Mouse (Mus musculus) splenic B cell, adult 2 months (primary cell): ENCODE data around the gene Antxr1.

ENCODE experiments used
- DNase-seq: peaks from one replicate; pipeline ENCODE4 v3.0.0-alpha.2; 2011; ENCODE audit warnings: low read depth, low spot score
- H3K27me3 ChIP-seq: 2 replicates; pipeline ENCODE4 v1.6.1; 2012; ENCODE audit warnings: mild to moderate bottlenecking, low read length, moderate library complexity, mixed read lengths; ENCODE audit not compliant: control insufficient read depth, poor library complexity, insufficient read depth, severe bottlenecking
- H3K36me3 ChIP-seq: 2 replicates; pipeline ENCODE4 v1.6.1; 2012; ENCODE audit warnings: mild to moderate bottlenecking, low read length, moderate library complexity, mixed read lengths; ENCODE audit not compliant: control insufficient read depth, poor library complexity, insufficient read depth, severe bottlenecking

Gene Antxr1

DNA sequence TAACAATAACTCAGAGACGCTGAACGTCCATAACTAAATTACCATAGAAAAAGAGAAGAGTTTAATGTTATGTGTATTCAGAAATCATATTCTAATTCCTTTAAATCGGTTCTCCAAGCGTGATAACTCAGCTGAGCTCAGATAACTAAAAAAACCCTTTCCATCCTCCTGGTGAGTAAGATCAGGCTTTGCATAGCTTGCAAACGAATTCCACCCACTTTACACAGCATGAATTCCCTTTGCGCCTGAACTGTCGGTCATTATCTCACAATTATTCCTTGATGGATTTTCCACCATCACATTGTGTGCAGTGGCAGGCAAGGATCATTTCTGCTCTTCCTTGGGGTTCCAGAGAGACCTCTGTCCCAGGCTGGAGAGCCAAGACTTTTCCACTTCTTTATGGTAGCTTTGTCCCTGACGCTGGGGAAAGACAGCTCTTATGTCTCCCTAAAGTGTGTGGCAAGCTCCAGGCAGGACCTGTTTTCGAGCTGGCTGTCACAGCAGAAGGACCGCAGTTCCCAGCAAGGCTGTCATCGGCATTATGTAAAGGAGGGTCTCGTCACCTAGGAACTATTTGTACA lies 201.6 kb downstream of the Antxr1 start:
- DNase-seq, result no peak
- H3K27me3 ChIP-seq, result no peaks in the 10 kb centered on the region
- H3K36me3 ChIP-seq, result no peaks in the 10 kb centered on the region

DNA sequence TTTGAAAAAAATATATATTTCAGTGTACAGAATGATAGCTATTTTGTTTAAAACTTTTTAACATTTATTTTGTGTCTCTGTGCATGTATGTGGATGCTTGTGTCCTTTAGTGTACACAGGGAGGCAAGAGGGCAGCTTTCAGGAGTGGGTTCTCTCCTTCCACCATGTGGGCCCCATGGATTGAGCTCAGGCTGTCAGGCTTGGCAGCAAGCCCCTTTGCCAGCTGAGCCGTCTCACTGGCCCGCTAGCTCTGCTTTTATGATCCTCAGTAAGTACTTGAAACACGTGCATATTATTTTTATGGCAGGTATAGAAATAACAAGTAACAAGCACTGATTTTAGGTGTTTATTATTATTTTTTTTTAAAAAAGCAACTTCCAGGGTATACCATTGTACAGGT lies 202.1 kb downstream of the Antxr1 start:
- no peaks in the 10 kb centered on the region for H3K27me3 ChIP-seq
- no peaks in the 10 kb centered on the region for H3K36me3 ChIP-seq
- no peak for DNase-seq

- DNase-seq, result no peak
Measured at GRCm38 (mm10) chr6:87131078-87131477, 204.5 kb downstream of the Antxr1 start.

GRCm38 (mm10) chr6:87130628-87131027 lies 205.0 kb downstream of the Antxr1 start:
- peak; percentile 45 for DNase-seq
- H3K36me3 ChIP-seq, result no peaks in the 10 kb centered on the region
- H3K27me3 ChIP-seq, result no peaks in the 10 kb centered on the region

More at GRCm38 (mm10) chr6:87131078-87131477, 204.5 kb downstream of the Antxr1 start:
- H3K36me3 ChIP-seq, result no peaks in the 10 kb centered on the region
- no peaks in the 10 kb centered on the region for H3K27me3 ChIP-seq

- DNase-seq, result no peak
- no peaks in the 10 kb centered on the region for H3K36me3 ChIP-seq
Measured at GRCm38 (mm10) chr6:87129861-87130260, 205.8 kb downstream of the Antxr1 start.

GRCm38 (mm10) chr6:87127049-87127753 lies 208.4 kb downstream of the Antxr1 start:
- H3K36me3 ChIP-seq, result no peaks in the 10 kb centered on the region
- peak; percentile 68 for DNase-seq
- no peaks in the 10 kb centered on the region for H3K27me3 ChIP-seq

More at GRCm38 (mm10) chr6:87129861-87130260, 205.8 kb downstream of the Antxr1 start:
- no peaks in the 10 kb centered on the region for H3K27me3 ChIP-seq

- no peak for DNase-seq
- no peaks in the 10 kb centered on the region for H3K36me3 ChIP-seq
- H3K27me3 ChIP-seq, result no peaks in the 10 kb centered on the region
Measured at GRCm38 (mm10) chr6:87123973-87124372, 211.6 kb downstream of the Antxr1 start.

DNA sequence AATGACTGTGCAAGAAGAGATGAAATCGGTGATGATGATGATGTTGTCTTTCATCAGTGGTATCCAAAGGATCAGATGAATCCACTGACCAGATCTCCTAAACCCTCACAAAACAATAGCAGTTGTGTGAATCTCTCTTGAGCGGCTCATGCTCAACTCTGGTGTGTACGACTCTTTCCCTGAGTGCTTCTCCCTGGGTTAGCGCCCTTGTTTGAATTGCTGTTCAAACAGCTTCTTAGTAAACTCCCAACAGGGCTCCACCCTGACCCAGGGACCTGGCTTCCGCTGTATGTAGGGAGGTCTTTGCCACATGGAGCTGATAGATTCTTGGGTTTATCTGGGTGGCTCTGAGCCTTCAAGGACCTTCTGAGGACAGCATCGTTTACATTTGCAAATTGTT lies 212.2 kb downstream of the Antxr1 start:
- no peaks in the 10 kb centered on the region for H3K27me3 ChIP-seq
- H3K36me3 ChIP-seq, result no peaks in the 10 kb centered on the region
- DNase-seq, result no peak

- DNase-seq, result no peak
- Histone ChIP-seq H3K27me3 (no peaks in the 10 kb centered on the region), H3K36me3 (no peaks in the 10 kb centered on the region)
Measured at GRCm38 (mm10) chr6:87121961-87122360, 213.7 kb downstream of the Antxr1 start.

DNA sequence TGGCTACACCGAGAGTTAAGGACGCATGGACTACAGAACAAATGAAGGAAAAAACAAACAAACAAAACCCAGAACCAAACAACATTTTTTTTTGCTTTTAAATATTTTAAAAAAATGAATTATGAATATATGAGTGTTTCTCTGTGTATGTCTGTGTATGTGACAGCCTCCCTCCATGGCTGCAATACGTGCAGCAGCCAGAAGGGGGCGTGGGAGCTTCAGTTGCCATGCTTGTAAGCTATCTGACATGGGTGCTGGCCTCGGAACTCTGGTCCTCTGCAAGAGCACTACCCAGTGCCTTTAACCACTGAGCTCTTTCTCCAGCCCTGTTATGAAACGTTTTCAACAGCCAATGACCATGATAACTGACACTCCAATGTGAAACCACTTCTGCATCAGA lies 215.0 kb downstream of the Antxr1 start:
- no peaks in the 10 kb centered on the region for H3K27me3 ChIP-seq
- peak; percentile 56 for DNase-seq
- H3K36me3 ChIP-seq, result no peaks in the 10 kb centered on the region

DNA sequence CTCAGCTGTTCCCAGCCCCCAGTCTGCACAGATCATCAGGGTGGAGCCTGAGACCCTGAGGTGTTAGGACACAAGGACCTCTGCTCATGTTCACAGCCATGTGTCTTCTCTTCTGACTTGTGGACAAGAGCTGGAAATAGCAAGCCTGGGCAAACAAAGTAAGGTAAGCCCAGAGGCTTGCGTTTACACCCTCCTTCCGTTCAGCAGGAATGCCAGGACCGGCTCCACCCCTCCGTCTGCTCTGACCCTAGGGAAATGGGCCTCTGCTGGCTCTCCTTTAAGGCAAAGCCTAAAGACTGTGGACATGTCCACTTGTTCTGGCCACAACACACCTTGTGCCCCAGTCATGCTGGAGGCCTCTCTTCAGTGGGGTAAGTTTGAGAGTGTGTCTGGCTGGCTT lies 215.6 kb downstream of the Antxr1 start:
- Histone ChIP-seq H3K36me3 (no peaks in the 10 kb centered on the region), H3K27me3 (no peaks in the 10 kb centered on the region)
- DNase-seq, result no peak

GRCm38 (mm10) chr6:87119066-87119837 lies 216.4 kb downstream of the Antxr1 start:
- no peaks in the 10 kb centered on the region for H3K27me3 ChIP-seq
- DNase-seq, result peak; percentile 77
- no peaks in the 10 kb centered on the region for H3K36me3 ChIP-seq

- no peaks in the 10 kb centered on the region for H3K27me3 ChIP-seq
- no peak for DNase-seq
- no peaks in the 10 kb centered on the region for H3K36me3 ChIP-seq
Measured at GRCm38 (mm10) chr6:87116596-87116995, 219.0 kb downstream of the Antxr1 start.

- Histone ChIP-seq H3K27me3 (no peaks in the 10 kb centered on the region), H3K36me3 (no peaks in the 10 kb centered on the region)
- no peak for DNase-seq
Measured at GRCm38 (mm10) chr6:87115981-87116380, 219.6 kb downstream of the Antxr1 start.

GRCm38 (mm10) chr6:87112125-87112524 lies 223.5 kb downstream of the Antxr1 start:
- no peak for DNase-seq
- H3K36me3 ChIP-seq, result no peaks in the 10 kb centered on the region

More at GRCm38 (mm10) chr6:87112125-87112524, 223.5 kb downstream of the Antxr1 start:
- no peaks in the 10 kb centered on the region for H3K27me3 ChIP-seq
